Mouse (Mus musculus): ENCODE data around the gene Zfp384. TPM values are rescaled to one million over a fixed set of nuclear protein-coding genes. Genes with fewer than 3 reads are reported as not detected.

Zfp384 gene
- 10 to 100 TPM; 56.0 to 56.1 TPM for total RNA-seq (2021)
- long read RNA-seq, experiment 1, transcript Zfp384-201 (11 exons, 3,108 nt) = major isoform, 6 of 61 reads
- long read RNA-seq, experiment 1, partial matches to known transcripts = 11 of 61 reads
- long read RNA-seq, experiment 1, other reads (novel, unspliced or antisense) = 35 of 61 reads
- long read RNA-seq, experiment 2, partial matches to known transcripts = 4 of 11 reads
- long read RNA-seq, experiment 2, other reads (novel, unspliced or antisense) = 5 of 11 reads

DNA sequence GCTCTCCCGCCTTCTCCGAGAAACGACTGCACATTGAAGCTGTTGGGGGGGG, at the start of gene Zfp384:
Gene Zfp384, plus strand, starts transcription at position 17 of the 52 bp plus-strand sequence.
- DNase-seq (ENCODE audit: low spot score in 2 of 2) = no peak

GRCm38 (mm10) chr6:124959960-124960359, 49.0 kb upstream of the Zfp384 start:
- DNase-seq (ENCODE audit: low spot score in 2 of 2) = no peak

DNA sequence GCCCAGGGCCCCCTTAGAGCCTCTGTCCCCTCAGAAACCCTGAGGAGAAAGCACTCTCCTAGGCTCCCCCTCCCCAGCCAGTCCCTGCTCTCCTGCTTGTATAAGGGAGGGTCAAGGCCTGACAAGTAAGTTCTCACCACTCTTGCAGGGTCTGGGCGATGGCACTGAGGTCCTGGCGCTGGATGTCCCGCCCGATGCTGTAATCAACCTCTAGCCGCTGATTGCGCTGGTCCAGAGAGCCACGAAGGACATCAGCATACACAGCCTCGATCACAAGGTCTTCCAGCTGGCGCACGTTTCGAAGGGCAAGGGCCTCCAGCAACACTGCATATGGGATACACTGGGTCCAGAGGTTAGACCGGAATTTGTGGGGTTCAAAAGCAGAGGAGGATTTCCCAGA, 47.9 kb upstream of the Zfp384 start:
- peak in 1 of 2 experiments; percentile 16 for DNase-seq (ENCODE audit: low spot score in 2 of 2)

DNA sequence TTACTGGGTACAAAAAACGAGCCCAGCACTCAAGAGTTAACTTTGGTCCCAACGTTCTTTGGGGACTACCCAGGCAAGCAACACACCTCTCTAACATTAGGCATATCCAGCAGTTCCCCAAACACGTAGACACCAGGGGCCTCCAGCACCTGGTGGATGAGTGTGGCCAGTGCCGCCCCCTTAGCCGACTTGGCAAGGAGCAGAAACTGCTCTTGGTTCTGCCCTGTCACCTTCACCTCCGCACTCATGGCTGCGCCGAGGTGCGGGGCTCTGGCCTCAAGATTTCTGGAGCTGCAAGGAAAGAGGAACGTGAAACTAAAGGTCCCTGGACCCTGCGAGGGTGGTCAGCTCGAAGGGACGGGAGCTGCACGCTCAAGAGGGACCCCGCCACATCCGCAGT, 44.3 kb upstream of the Zfp384 start:
- DNase-seq (ENCODE audit: low spot score in 2 of 2) = no peak

DNA sequence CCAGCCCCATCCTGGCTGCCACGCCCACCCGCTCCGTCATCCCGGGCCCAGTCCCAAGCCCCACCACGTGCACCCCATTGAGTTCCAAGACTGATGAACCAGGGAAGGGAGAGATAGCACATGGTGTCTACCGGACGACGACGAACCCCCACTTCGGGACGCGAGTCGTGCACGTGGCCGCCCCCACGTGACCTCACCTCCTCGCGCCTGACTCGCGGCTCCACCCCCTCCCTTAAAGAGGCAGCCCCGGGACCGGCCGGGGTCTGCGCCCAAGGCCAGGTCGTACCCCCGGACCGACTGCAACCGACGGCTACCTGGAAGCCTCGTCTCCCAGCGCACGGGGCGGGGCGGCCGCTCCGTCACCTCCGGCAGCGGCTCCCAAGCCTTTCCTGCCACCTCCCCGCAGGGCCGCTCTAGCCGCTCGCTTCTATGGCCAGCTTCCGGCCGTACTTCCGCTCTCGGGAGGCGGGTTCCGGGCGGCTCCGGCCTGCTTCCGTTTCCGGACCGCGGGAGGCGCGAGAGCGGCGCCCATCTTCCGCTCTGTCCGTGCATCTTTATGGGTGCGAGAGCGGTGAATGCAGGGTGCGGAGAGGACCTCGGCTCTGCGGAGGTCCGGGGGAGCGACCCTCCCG, 43.7 kb upstream of the Zfp384 start, which contains the start of gene Cops7a:
Gene Cops7a, minus strand, starts transcription at position 451 of the 632 bp plus-strand sequence.
- peak; percentile 96 to 97 for DNase-seq (ENCODE audit: low spot score in 2 of 2)

DNA sequence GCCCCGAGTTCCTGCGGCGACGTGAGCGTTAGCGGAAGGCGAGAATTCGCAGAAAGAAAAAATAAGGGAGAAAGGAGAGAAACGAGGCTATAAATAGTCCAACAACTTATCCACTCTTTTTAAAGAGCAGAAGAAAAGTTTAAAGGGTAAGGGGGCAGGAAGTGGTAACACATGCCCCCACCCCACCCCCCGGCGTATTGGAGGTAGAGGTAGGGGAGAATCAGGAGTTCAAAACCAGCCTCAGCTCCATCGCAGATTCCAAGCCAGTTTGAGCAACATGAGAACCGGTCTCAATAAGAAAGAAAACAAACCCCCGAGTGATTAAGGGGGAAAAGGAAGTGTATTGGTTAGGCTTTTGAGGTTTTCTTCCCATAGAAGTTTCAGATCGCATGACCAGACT, 43.2 kb upstream of the Zfp384 start:
- no peak for DNase-seq (ENCODE audit: low spot score in 2 of 2)

DNA sequence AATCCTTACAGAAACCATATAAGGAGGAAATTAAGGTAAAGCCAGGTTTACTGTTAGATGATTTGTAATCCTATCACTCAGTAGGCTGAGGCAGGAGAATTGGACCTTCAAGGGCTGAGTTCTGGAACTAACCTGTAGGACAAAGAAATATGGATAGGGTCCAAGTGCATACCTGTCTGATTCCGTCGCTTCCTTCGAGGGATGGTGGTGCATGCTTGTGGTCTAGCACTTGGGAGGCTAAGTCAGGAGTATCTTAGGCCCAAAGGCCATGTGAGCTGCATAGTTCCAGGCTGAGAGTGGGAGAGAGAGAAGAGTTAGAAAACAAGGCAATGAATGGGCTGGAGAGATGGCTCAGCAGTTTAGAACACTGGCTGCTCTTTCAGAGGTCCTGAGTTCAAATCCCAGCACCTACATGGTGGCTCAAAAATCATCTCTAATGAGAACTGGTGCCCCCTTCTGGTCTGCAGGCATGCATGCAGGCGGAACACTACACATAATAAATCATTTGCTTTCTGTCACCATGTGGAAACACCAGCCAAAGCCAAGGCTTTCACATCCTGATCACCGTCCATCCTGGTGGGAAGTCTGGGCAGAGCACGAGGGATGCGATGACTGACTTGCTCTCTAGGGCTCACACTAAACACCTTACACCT, 42.4 kb upstream of the Zfp384 start:
- peak in 1 of 2 experiments; percentile 14 for DNase-seq (ENCODE audit: low spot score in 2 of 2)

DNA sequence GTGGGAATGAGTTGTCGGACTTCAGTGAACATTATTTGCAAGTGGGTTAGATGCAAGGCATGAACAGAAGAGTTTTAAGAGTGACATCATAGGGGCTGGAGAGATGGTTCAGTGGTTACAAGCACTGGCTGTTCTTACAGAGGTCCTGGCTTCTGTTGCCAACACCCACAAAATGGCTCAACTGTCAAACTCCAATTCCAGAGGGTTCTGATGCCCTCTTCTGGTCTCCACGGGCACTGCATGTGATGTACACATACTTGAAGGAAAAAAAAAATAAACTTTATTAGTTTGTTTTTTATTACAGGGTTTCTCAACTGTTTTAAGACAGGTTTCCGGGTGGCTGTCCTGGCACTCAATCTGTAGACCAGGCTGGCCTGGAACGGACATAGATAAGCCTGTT, 41.2 kb upstream of the Zfp384 start:
- peak; percentile 40 to 44 for DNase-seq (ENCODE audit: low spot score in 2 of 2)

DNA sequence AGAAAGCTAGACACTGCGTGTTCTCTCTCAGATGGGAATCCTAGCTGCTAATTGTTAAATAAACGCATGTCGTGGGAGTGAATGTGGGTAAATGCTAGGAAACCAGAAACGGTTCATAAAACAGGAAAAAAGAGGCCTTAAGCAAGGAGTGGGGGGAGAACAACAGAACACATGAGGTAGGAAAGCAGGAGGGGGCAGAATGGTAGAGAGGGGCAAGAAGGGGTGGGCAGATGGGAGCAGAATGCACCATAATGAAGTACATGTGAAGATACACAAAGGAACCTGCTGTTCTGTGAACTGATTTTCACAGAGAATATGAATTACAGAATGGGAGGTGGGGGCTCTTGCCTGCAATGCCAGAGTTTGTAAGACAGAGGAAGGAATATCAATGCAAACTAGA, 16.7 kb upstream of the Zfp384 start:
- DNase-seq (ENCODE audit: low spot score in 2 of 2) = no peak

- DNase-seq (ENCODE audit: low spot score in 2 of 2) = peak in 1 of 2 experiments; percentile 56
Measured at GRCm38 (mm10) chr6:124993365-124993764, 15.6 kb upstream of the Zfp384 start.

GRCm38 (mm10) chr6:124993876-124994275, 15.1 kb upstream of the Zfp384 start:
- peak in 1 of 2 experiments; percentile 28 for DNase-seq (ENCODE audit: low spot score in 2 of 2)

DNA sequence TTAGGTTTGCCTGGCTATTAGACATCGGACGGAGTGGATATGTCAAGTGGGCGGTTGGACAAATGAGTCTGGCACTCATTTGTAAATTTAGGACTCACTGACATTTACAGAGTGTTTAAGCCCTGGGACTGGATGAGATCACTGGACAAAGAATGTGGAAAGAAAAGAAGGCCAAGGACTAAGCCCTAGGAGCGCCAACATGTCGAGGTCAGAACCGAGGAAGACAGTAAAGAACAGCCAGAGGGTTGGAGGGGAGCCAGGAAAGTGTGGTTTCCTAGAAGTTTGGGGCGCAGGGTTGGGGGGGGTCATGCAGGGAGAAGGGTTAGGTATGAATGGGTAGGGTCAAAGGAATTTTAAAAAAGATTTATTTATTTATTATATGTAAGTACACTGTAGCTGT, 13.7 kb upstream of the Zfp384 start:
- DNase-seq (ENCODE audit: low spot score in 2 of 2) = peak; percentile 51 to 58

DNA sequence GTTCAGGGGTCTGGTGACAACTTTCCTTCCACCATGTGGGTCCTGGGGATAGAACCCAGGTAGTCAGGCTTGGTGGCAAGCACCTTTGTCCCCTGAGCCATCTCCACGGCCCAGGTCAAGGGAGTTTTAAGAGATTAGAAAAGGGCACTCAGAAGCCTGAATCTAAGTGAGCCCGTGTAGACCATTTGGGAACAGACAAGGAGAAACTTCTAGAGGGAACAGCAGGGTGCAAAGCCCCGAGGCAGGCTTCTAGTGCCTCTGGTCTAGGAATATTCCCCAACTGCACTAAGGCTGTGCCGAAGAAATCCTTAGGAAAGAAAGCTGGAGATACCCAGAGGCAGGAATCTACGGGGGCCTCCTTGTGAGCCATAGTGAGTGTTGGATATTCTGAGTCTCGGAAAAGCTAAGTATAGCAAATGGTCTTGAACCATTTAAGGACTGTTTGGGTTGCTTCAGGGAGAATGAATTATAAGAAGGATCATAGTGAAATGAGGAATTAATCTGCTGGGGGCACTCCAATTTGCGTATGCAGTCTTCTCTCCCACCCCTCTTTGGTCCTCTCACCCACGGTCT, 13.0 kb upstream of the Zfp384 start:
- no peak for DNase-seq (ENCODE audit: low spot score in 2 of 2)

DNA sequence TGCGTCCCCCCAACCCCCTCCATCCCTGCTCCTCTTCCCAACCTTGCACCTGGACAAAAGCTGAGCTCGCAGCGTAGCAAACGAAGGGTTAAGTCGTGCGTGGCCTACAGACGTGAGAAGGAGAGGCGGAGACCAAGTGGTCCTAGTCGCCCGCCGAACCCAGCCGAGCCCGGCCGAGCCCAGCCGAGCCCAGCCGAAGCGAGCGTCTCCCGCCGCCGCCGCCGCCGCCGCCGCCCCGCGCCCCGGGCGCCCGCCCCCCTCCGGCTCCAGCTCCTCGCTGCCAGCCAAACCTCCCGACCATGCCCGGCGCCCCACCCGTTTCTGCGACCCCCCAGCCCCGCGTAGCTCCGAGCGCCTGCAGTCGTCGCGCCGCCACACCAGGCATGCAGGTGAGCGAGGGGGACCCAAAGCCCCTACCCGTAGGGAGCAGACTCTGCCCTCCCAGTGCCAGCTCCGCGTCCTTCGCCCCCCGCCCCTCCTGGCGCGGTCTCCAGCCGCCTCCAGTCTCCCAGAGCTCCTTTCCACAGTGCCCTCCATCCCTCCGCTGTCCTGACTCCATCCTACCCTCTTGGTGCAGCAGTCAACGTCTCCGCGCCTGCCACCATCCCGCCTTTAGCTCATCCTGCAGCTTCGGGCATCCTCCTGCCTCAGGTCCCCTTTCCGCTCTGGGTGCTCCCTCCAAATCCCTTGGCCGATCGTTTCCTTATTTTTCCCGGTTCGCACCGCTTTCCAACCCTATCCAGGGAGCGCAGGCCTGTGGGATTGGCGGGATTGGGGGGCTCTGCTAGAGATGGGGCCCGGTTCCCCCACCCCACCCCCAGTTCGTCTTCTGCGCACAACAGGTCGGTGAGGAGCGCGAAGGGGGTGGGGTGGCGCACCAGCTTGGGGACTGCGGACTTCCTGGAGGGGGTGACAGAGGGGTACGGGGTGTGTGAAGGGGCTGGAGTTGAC, 12.1 kb upstream of the Zfp384 start, which contains the start of gene Pianp:
Gene Pianp, plus strand, starts transcription at position 144 of the 951 bp plus-strand sequence.
- DNase-seq (ENCODE audit: low spot score in 2 of 2) = peak; percentile 85 to 87

- no peak for DNase-seq (ENCODE audit: low spot score in 2 of 2)
Measured at GRCm38 (mm10) chr6:124998066-124998465, 10.9 kb upstream of the Zfp384 start.

DNA sequence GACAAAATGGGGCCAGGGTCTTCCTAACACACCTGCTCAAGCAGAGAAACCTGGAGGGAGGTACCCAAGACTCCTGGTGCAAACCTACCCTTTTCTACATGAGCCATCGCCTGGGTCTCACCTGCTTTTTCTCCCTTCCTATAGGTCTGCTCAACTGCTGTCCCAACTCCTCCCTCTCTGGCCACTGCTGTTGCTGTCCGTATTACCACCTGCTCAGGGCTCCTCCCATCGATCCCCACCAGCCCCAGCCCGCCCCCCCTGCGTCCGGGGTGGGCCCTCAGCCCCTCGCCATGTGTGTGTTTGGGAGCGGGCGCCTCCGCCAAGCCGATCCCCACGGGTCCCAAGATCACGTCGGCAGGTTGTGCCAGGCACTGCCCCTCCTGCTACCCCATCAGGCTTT, 9.9 kb upstream of the Zfp384 start:
- no peak for DNase-seq (ENCODE audit: low spot score in 2 of 2)

DNA sequence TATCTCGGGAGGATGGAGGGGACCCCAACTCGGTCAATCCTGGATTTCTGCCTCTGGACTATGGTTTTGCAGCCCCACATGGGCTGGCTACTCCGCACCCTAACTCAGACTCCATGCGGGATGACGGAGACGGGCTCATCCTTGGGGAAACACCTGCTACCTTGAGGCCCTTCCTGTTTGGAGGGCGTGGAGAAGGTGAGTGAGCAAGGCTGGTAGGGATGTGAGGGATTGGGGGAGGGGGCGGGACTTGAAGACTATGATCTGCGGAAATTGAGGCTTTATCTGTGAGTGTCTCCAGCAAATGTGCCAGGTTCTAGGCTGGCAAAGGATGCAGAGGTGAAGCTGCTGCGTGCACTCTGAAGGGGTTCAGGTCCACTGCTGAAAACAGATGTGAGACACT, 9.4 kb upstream of the Zfp384 start:
- no peak for DNase-seq (ENCODE audit: low spot score in 2 of 2)

GRCm38 (mm10) chr6:125003706-125004105, 5.2 kb upstream of the Zfp384 start:
- DNase-seq (ENCODE audit: low spot score in 2 of 2) = no peak

DNA sequence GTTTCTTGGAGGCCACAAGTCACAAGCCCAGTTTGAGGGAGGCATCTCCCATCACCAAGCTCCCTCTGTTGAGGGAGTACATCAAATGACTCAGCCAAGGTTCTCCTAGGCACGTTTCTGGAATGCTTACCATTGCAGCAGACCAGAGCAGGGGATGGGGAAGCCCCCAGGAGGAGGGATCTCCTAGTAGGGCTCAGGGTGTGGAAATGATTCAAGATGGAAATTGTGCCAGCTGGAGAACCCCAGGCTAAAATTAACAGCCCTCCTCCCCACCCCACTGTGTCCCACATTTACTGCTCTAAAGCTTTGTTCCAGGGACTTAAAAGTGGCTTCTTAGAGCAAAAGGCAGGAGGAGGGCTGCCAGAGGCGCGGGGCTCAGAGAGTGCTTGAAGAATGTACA, 3.9 kb upstream of the Zfp384 start:
- DNase-seq (ENCODE audit: low spot score in 2 of 2) = no peak

GRCm38 (mm10) chr6:125008060-125008459, 885 bp upstream of the Zfp384 start:
- DNase-seq (ENCODE audit: low spot score in 2 of 2) = no peak

DNA sequence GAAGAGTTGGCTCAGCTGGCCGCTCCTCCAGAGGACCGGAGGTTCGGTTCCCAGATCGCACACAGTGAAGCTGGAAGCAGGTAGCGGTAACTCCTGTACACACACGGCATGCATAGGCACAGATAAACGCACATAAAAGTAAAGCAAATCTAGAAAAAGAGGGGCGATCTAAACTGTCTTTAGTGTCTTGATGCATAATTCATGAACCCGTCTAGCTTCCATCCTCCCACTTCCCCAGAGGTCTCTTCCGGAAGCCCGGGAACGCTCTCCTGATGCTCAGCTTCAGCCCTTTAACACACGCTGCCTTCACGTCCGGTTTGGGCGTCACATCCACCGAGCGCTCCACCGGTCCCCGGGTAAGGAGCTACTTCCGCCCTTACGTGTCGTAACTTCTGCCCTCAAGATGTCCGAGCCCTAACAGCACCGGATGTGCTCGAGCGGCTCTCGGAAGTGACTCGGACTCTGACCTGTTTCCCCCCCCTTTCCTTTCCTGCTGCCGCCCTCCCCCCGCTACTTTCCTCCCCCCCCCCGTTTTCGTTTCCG, 288 bp upstream of the Zfp384 start:
- peak; percentile 88 to 91 for DNase-seq (ENCODE audit: low spot score in 2 of 2)
